Mouse (Mus musculus): ENCODE measurements around the gene Vmn2r29.
"Not testable (repeated sequence)": the region's sequence is repeated elsewhere in the genome, so short reads cannot be mapped to it uniquely, and the experiment has no call there.

The Vmn2r29 gene

DNA sequence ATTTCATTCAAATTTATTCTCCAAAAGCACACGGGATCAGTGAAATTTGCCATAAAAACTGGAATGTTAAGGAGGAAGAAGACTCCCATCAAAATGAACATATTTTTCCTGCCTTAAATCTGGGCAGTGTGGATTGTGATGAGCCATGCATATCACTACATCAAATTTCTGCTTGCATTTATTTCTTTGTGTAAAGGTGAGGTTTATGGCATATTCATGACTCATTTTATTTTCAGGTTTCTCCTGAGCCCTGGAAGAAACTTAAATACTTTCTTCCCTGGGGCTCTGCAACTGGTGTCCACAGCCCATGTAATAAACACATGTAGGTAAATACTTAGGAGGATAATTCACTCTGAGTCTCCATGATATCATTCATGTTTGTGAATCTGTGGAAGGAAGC is at the start of gene Vmn2r29:
TSS of gene Vmn2r29 (minus strand) at position 101 of the 400 bp plus-strand sequence.
- not testable (repeated sequence) for DNase-seq (ENCODE audit: low read depth)

GRCm38 (mm10) chr7:7295595-7295994 is 48.5 kb upstream of the Vmn2r29 start:
- DNase-seq (ENCODE audit: low read depth) = no peak

DNA sequence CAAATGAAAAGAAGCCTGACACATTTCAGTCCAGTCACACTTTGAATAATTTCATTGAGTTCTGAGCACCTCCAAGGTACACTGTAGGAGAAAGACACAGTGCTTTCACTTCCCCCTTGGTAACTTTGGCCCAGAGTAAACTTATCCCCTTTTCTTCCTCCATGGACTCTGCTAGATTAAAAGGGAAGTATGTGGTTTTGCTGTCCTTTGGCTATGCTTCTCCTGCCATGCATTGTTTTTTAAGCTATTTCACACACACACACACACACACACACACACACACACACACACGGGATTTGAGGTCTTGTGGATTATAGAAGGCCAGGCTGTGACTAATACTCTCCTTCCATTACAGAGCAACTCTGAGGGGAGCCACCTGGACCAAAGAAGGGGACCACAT is 34.3 kb upstream of the Vmn2r29 start:
- no peak for DNase-seq (ENCODE audit: low read depth)

DNA sequence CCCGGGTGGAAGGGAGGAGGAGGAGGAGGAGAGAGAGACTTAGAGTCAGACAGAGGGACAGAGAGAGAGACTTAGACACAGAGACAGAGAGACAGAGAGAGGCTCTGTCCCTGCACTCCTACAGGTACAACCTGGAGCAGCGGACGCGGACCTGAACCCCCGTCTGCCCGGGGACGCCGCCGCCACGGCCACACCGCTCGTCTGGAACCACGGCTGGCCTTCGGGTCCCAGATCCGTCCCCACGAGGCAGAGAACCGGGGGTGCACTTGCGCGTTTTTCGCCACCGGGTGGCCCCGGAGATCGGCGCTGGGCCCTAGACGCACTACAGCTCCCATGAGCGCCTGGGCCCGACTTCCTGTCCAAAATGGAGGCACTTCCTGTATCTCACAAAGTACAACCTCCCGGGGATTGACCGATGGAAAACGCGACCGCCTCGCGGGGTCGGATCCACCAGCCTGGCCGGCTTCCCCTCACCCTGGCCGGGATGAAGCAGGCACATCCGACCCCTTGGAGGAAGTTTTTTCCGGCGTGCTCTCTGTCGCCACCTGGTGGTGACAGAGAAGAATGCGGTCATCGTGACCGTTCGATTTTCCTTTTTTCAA is 30.9 kb upstream of the Vmn2r29 start, which contains the start of gene Gm45844:
TSS of gene Gm45844 (minus strand) at position 324 of the 602 bp plus-strand sequence.
- DNase-seq (ENCODE audit: low read depth) = peak; percentile 44

GRCm38 (mm10) chr7:7277556-7277955 is 30.4 kb upstream of the Vmn2r29 start:
- DNase-seq (ENCODE audit: low read depth) = not testable (repeated sequence)

- DNase-seq (ENCODE audit: low read depth) = peak; percentile 26
Observed at GRCm38 (mm10) chr7:7209313-7210151, 37.6 kb downstream of the Vmn2r29 start, which contains the start of gene Zfp772. TSS of gene Zfp772 (minus strand) at chr7:7209998.

DNA sequence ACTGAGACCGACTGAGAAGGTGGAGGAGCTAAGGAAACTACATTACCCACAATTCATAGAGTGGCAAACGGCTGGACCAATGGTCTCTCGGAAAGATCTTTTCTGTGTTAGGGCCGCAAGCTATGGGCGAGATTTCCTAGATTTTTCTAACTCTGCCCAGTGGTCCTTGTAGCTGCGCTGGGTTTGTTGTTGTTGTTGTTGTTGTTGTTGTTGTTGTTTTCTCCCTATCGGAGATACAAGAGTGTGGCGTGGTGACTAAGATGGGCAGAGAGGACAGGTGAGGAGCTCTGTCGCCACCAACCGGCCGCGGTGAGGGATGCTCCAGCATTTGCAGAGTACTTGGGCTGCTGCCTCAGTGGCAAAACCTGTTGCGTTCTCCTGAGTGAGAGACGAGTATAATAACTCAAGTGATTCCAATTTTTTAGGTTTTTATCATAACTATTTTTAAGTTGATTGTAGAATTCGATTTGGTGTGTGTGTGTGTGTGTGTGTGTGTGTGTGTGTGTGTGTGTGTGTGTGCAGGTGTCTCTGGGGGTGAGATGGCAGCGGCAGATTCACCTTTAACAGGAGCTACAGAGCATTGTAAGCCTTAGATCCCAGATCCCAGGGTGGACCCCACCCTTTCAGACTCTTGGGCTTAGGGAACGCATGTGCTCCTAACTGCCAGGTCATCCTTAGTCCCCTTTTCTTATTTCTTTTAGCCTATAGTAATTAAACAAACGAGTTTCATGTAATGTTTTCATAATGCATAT is 58.8 kb downstream of the Vmn2r29 start:
- DNase-seq (ENCODE audit: low read depth) = peak; percentile 49

GRCm38 (mm10) chr7:7187417-7188190 is 59.5 kb downstream of the Vmn2r29 start:
- DNase-seq (ENCODE audit: low read depth) = no peak

- DNase-seq (ENCODE audit: low read depth) = no peak
Observed at GRCm38 (mm10) chr7:7185897-7186296, 61.2 kb downstream of the Vmn2r29 start.

Data from fibroblast of lung, adult 2 months (primary cell).